Mouse (Mus musculus) kidney, embryonic 14.5 days (tissue): ENCODE results near the gene Stau1. TPM values are rescaled to one million over a fixed set of nuclear protein-coding genes. Genes with fewer than 3 reads are reported as not detected.
A peak's percentile ranks its signal among the peaks of the same experiment; 100 is the strongest.

Experiments
- ATAC-seq: fragments of 200-750 bp; cut with Nextera tagmentation; 2 replicates; pipeline ENCODE4 v1.8.0; 2017; ENCODE audit warnings: moderate number of reproducible peaks, mild to moderate bottlenecking, moderate TSS enrichment, moderate library complexity; ENCODE audit not compliant: low FRiP score, low TSS enrichment
- H3K27ac ChIP-seq: fragments of 300-500 bp; sonication (generic); 2 replicates; pipeline ENCODE4 v1.5.1; 2014; ENCODE audit warnings: low read depth, mild to moderate bottlenecking, low read length, moderate library complexity, mixed read lengths
- H3K27me3 ChIP-seq: fragments of 300-500 bp; sonication (generic); 2 replicates; pipeline ENCODE4 v1.6.1; 2014; ENCODE audit warnings: mild to moderate bottlenecking, low read length; ENCODE audit not compliant: control insufficient read depth, insufficient read depth
- H3K36me3 ChIP-seq: fragments of 300-500 bp; sonication (generic); 2 replicates; pipeline ENCODE4 v1.6.1; 2014; ENCODE audit warnings: low read length, mixed read lengths; ENCODE audit not compliant: control insufficient read depth, insufficient read depth
- H3K4me1 ChIP-seq: fragments of 300-500 bp; sonication (generic); 2 replicates; pipeline ENCODE4 v1.6.1; 2014; ENCODE audit warnings: low read length, mixed read lengths; ENCODE audit not compliant: control insufficient read depth, insufficient read depth
- H3K4me2 ChIP-seq: fragments of 300-500 bp; sonication (generic); replicated peaks from 2 replicates; pipeline ENCODE4 v1.6.1; 2014; ENCODE audit warnings: low read depth, mild to moderate bottlenecking, low read length
- H3K4me3 ChIP-seq: fragments of 300-500 bp; sonication (generic); 2 replicates; pipeline ENCODE4 v1.5.1; 2014; ENCODE audit warnings: mild to moderate bottlenecking, low read length
- H3K9ac ChIP-seq: fragments of 300-500 bp; sonication (generic); 2 replicates; pipeline ENCODE4 v1.6.1; 2014; ENCODE audit warnings: low read depth, mild to moderate bottlenecking, low read length, moderate library complexity
- H3K9me3 ChIP-seq: fragments of 300-500 bp; sonication (generic); 2 replicates; pipeline ENCODE4 v1.6.1; 2016; ENCODE audit warnings: low read length; ENCODE audit not compliant: control insufficient read depth
- WGBS: fragments of 180-500 bp; shearing (Covaris S2); extraction: QIAGEN DNeasy Blood & Tissue Kit; methylation state at CpG from one replicate; pipeline ENCODE4 v1.1.7; 2014; 5-methylcytosine and 5-hydroxymethylcytosine counted together
- polyA plus RNA-seq: library from polyadenylated mRNA; unstranded; fragments of >200 nt; fragmentation: Nextera tagmentation; extraction: Ambion mirVana; gene quantifications from 2 replicates; pipeline ENCODE4 v1.2.1, GENCODE M21; 2014

Stau1 gene
- polyA plus RNA-seq, result 43.2 and 81.7 TPM in 2 replicates

- Histone ChIP-seq H3K4me1 (peaks cover 25% of the 10 kb centered on the region), H3K27ac (peak within 1 kb of the TSS; percentile 96), H3K27me3 (no peaks in the 10 kb centered on the region), H3K9me3 (no peaks in the 10 kb centered on the region), H3K9ac (peak within 1 kb of the TSS; percentile 93), H3K4me3 (peak within 1 kb of the TSS; percentile 97), H3K36me3 (no peaks in the 10 kb centered on the region), H3K4me2 (peak within 1 kb of the TSS; percentile 91)
- WGBS, result under 1% methylated on average over 77 of the region's 88 CpGs
- peak; percentile 99 for ATAC-seq
These were observed at the start of gene Stau1 for GRCm38 (mm10) chr2:166995796-166996532. Stau1 (minus strand) TSS chr2:166996299.

- Histone ChIP-seq H3K9ac (no peak overlapping the region), H3K4me3 (no peak overlapping the region), H3K36me3 (peaks cover 92% of the 10 kb centered on the region), H3K27me3 (no peaks in the 10 kb centered on the region), H3K4me2 (no peak overlapping the region), H3K27ac (no peak overlapping the region), H3K4me1 (no peaks in the 10 kb centered on the region), H3K9me3 (no peaks in the 10 kb centered on the region)
- no peak for ATAC-seq
- WGBS, result 91% methylated on average over 12 of the region's 12 CpGs
These were observed 47.5 kb upstream of the Stau1 start for GRCm38 (mm10) chr2:167043400-167044121.

GRCm38 (mm10) chr2:167039386-167039785, 43.3 kb upstream of the Stau1 start:
- H3K4me3 ChIP-seq, result no peak overlapping the region
- no peaks in the 10 kb centered on the region for H3K4me1 ChIP-seq
- no peak overlapping the region for H3K27ac ChIP-seq
- H3K9me3 ChIP-seq, result no peaks in the 10 kb centered on the region
- ATAC-seq, result no peak
- no peak overlapping the region for H3K9ac ChIP-seq
- no peaks in the 10 kb centered on the region for H3K27me3 ChIP-seq
- 51% methylated on average over 8 of the region's 8 CpGs for WGBS
- peaks cover 98% of the 10 kb centered on the region for H3K36me3 ChIP-seq
- no peak overlapping the region for H3K4me2 ChIP-seq

- Histone ChIP-seq H3K4me1 (no peaks in the 10 kb centered on the region), H3K4me3 (no peak overlapping the region), H3K9me3 (no peaks in the 10 kb centered on the region), H3K36me3 (peaks cover 98% of the 10 kb centered on the region), H3K27ac (no peak overlapping the region), H3K4me2 (no peak overlapping the region), H3K9ac (no peak overlapping the region), H3K27me3 (no peaks in the 10 kb centered on the region)
- no peak for ATAC-seq
- WGBS, result 95% methylated on average over 7 of the region's 7 CpGs
These were observed 42.6 kb upstream of the Stau1 start for GRCm38 (mm10) chr2:167038716-167039115.

- ATAC-seq, result no peak
- H3K4me3 ChIP-seq, result no peak overlapping the region
- 97% methylated on average over 6 of the region's 6 CpGs for WGBS
These were observed 42.2 kb upstream of the Stau1 start for GRCm38 (mm10) chr2:167038297-167038696.

GRCm38 (mm10) chr2:167037710-167038109, 41.6 kb upstream of the Stau1 start:
- Histone ChIP-seq H3K4me1 (no peaks in the 10 kb centered on the region), H3K4me2 (no peak overlapping the region), H3K4me3 (no peak overlapping the region), H3K36me3 (peaks cover 97% of the 10 kb centered on the region), H3K9me3 (no peaks in the 10 kb centered on the region), H3K27me3 (no peaks in the 10 kb centered on the region), H3K9ac (no peak overlapping the region), H3K27ac (no peak overlapping the region)
- WGBS, result 93% methylated on average over 12 of the region's 12 CpGs
- ATAC-seq, result 0 out of 2 replicates have a peak, but pooled peaks have one; percentile 11

More at GRCm38 (mm10) chr2:167038297-167038696, 42.2 kb upstream of the Stau1 start:
- Histone ChIP-seq H3K4me1 (no peaks in the 10 kb centered on the region), H3K27ac (no peak overlapping the region), H3K9me3 (no peaks in the 10 kb centered on the region), H3K36me3 (peaks cover 100% of the 10 kb centered on the region), H3K4me2 (no peak overlapping the region), H3K9ac (no peak overlapping the region), H3K27me3 (no peaks in the 10 kb centered on the region)

GRCm38 (mm10) chr2:167030507-167030906, 34.4 kb upstream of the Stau1 start:
- Histone ChIP-seq H3K4me1 (no peaks in the 10 kb centered on the region), H3K27ac (no peak overlapping the region), H3K4me2 (no peak overlapping the region), H3K9ac (no peak overlapping the region), H3K27me3 (no peaks in the 10 kb centered on the region), H3K4me3 (no peak overlapping the region), H3K9me3 (no peaks in the 10 kb centered on the region), H3K36me3 (peaks cover 93% of the 10 kb centered on the region)
- WGBS, result 96% methylated on average over 4 of the region's 4 CpGs
- ATAC-seq, result no peak

- no peak for ATAC-seq
- WGBS, result 95% methylated on average over 7 of the region's 7 CpGs
These were observed 32.5 kb upstream of the Stau1 start for GRCm38 (mm10) chr2:167028553-167028952.

GRCm38 (mm10) chr2:167019396-167019795, 23.3 kb upstream of the Stau1 start:
- no peaks in the 10 kb centered on the region for H3K9me3 ChIP-seq
- 83% methylated on average over 10 of the region's 10 CpGs for WGBS
- no peak overlapping the region for H3K9ac ChIP-seq
- ATAC-seq, result no peak
- no peak overlapping the region for H3K4me2 ChIP-seq
- H3K27me3 ChIP-seq, result no peaks in the 10 kb centered on the region
- H3K4me1 ChIP-seq, result peaks cover 6% of the 10 kb centered on the region; the same call in 1 of the 2 replicates
- no peak overlapping the region for H3K27ac ChIP-seq
- H3K4me3 ChIP-seq, result no peak overlapping the region
- peaks cover 58% of the 10 kb centered on the region for H3K36me3 ChIP-seq

More at GRCm38 (mm10) chr2:167028553-167028952, 32.5 kb upstream of the Stau1 start:
- H3K4me3 ChIP-seq, result no peak overlapping the region
- H3K4me1 ChIP-seq, result no peaks in the 10 kb centered on the region
- H3K36me3 ChIP-seq, result peaks cover 88% of the 10 kb centered on the region
- H3K4me2 ChIP-seq, result no peak overlapping the region
- no peak overlapping the region for H3K9ac ChIP-seq
- no peaks in the 10 kb centered on the region for H3K9me3 ChIP-seq
- H3K27ac ChIP-seq, result no peak overlapping the region
- no peaks in the 10 kb centered on the region for H3K27me3 ChIP-seq
